Mouse (Mus musculus): ENCODE data around the gene Mrpl36.

GRCm38 (mm10) chr13:73357106-73357505 is 28.8 kb downstream of the Mrpl36 start:
- TF ChIP-seq CTCF (IDR thresholded peaks at IDR 0.05; ENCODE audit: control insufficient read depth, insufficient read depth, insufficient replicate concordance, low read depth, low read length) (no peak), POLR2A (IDR thresholded peaks at IDR 0.05; ENCODE audit: control insufficient read depth, low read depth, low read length) (no peak)

Data from testis, adult 2 months (tissue).